Mouse (Mus musculus) midbrain, embryonic 10.5 days (tissue): ENCODE measurements around the gene Hoxa2. TPM values are rescaled to one million over a fixed set of nuclear protein-coding genes. Genes with fewer than 3 reads are reported as not detected.

Experiments used
- DNase-seq: peaks from one replicate; pipeline ENCODE4 v3.0.0-alpha.2; 2017; ENCODE audit warnings: low spot score
- H3K27ac ChIP-seq: fragments of 300-500 bp; sonication (generic); replicated peaks from 2 replicates; pipeline ENCODE4 v1.5.1; 2016; ENCODE audit warnings: mild to moderate bottlenecking
- H3K27me3 ChIP-seq: fragments of 300-500 bp; sonication (generic); 2 replicates; pipeline ENCODE4 v1.6.1; 2016; ENCODE audit warnings: low read depth, mild to moderate bottlenecking; ENCODE audit not compliant: poor library complexity, severe bottlenecking
- H3K36me3 ChIP-seq: fragments of 300-500 bp; sonication (generic); 2 replicates; pipeline ENCODE4 v1.6.1; 2016; ENCODE audit warnings: mild to moderate bottlenecking, moderate library complexity
- H3K4me1 ChIP-seq: fragments of 300-500 bp; sonication (generic); 2 replicates; pipeline ENCODE4 v1.6.1; 2016
- H3K4me3 ChIP-seq: fragments of 300-500 bp; sonication (generic); 2 replicates; pipeline ENCODE4 v1.5.1; 2016; ENCODE audit warnings: mild to moderate bottlenecking, moderate library complexity
- H3K9me3 ChIP-seq: fragments of 300-500 bp; sonication (generic); replicated peaks from 2 replicates; pipeline ENCODE4 v1.6.1; 2016; ENCODE audit warnings: mild to moderate bottlenecking
- WGBS: fragments of 180-500 bp; shearing (Covaris S2); methylation state at CpG from one replicate; pipeline ENCODE4 v1.1.7; 2016; 5-methylcytosine and 5-hydroxymethylcytosine counted together
- polyA plus RNA-seq: library from polyadenylated mRNA; unstranded; fragments of >200 nt; fragmentation: Nextera tagmentation; extraction: Ambion mirVana; gene quantifications from 2 replicates; pipeline ENCODE4 v1.2.1, GENCODE M21; 2016

The Hoxa2 gene
- polyA plus RNA-seq, 1 experiment from 2014 or later = 1.9 TPM

GRCm38 (mm10) chr6:52172501-52172900, 7.9 kb upstream of the Hoxa2 start:
- Histone ChIP-seq H3K4me3 (peak overlapping the region; percentile 35), H3K9me3 (no peaks in the 10 kb centered on the region), H3K4me1 (peaks cover 18% of the 10 kb centered on the region), H3K36me3 (no peaks in the 10 kb centered on the region), H3K27me3 (peaks cover 100% of the 10 kb centered on the region), H3K27ac (no peak overlapping the region)
- WGBS = under 1% methylated on average over 35 of the region's 35 CpGs
- peak; percentile 81 for DNase-seq

- Histone ChIP-seq H3K36me3 (no peaks in the 10 kb centered on the region), H3K27me3 (peaks cover 100% of the 10 kb centered on the region), H3K9me3 (no peaks in the 10 kb centered on the region), H3K27ac (no peak overlapping the region), H3K4me3 (peak overlapping the region; percentile 35), H3K4me1 (peaks cover 18% of the 10 kb centered on the region)
- WGBS = 7% methylated on average over 7 of the region's 7 CpGs
- DNase-seq = no peak
Measured at GRCm38 (mm10) chr6:52171938-52172337, 7.3 kb upstream of the Hoxa2 start.

GRCm38 (mm10) chr6:52171331-52171730, 6.7 kb upstream of the Hoxa2 start:
- Histone ChIP-seq H3K9me3 (no peaks in the 10 kb centered on the region), H3K4me3 (no peak overlapping the region), H3K36me3 (no peaks in the 10 kb centered on the region), H3K4me1 (peaks cover 18% of the 10 kb centered on the region), H3K27me3 (peaks cover 100% of the 10 kb centered on the region), H3K27ac (no peak overlapping the region)
- no peak for DNase-seq
- 0% methylated on average over 4 of the region's 4 CpGs for WGBS

- Histone ChIP-seq H3K9me3 (no peaks in the 10 kb centered on the region), H3K27me3 (peaks cover 100% of the 10 kb centered on the region), H3K4me1 (peaks cover 16% of the 10 kb centered on the region), H3K4me3 (no peak overlapping the region), H3K36me3 (no peaks in the 10 kb centered on the region), H3K27ac (no peak overlapping the region)
- DNase-seq = no peak
- 8% methylated on average over 5 of the region's 5 CpGs for WGBS
Measured at GRCm38 (mm10) chr6:52170898-52171223, 6.2 kb upstream of the Hoxa2 start.

- WGBS = under 1% methylated on average over 40 of the region's 40 CpGs
- no peak for DNase-seq
- Histone ChIP-seq H3K27ac (no peak overlapping the region), H3K4me1 (peaks cover 11% of the 10 kb centered on the region), H3K9me3 (no peaks in the 10 kb centered on the region), H3K27me3 (peaks cover 100% of the 10 kb centered on the region), H3K4me3 (no peak overlapping the region), H3K36me3 (no peaks in the 10 kb centered on the region)
Measured at GRCm38 (mm10) chr6:52170166-52170897, 5.7 kb upstream of the Hoxa2 start.

- H3K36me3 ChIP-seq = no peaks in the 10 kb centered on the region
- H3K27me3 ChIP-seq = peaks cover 100% of the 10 kb centered on the region
- H3K9me3 ChIP-seq = no peaks in the 10 kb centered on the region
- peaks cover 9% of the 10 kb centered on the region for H3K4me1 ChIP-seq
- no peak overlapping the region for H3K27ac ChIP-seq
- no peak for DNase-seq
- H3K4me3 ChIP-seq = no peak overlapping the region
- 3% methylated on average over 16 of the region's 16 CpGs for WGBS
Measured at GRCm38 (mm10) chr6:52169499-52170165, 5.0 kb upstream of the Hoxa2 start.

- H3K27ac ChIP-seq = no peak overlapping the region
Measured at GRCm38 (mm10) chr6:52168191-52169055, 3.8 kb upstream of the Hoxa2 start.

GRCm38 (mm10) chr6:52167736-52168161, 3.1 kb upstream of the Hoxa2 start:
- Histone ChIP-seq H3K36me3 (no peaks in the 10 kb centered on the region), H3K4me3 (no peak overlapping the region), H3K27me3 (peaks cover 100% of the 10 kb centered on the region), H3K27ac (no peak overlapping the region), H3K4me1 (peaks cover 11% of the 10 kb centered on the region), H3K9me3 (no peaks in the 10 kb centered on the region)
- WGBS = 1% methylated on average over 14 of the region's 14 CpGs
- DNase-seq = peak; percentile 44

More at GRCm38 (mm10) chr6:52168191-52169055, 3.8 kb upstream of the Hoxa2 start:
- DNase-seq = peak; percentile 59
- Histone ChIP-seq H3K27me3 (peaks cover 100% of the 10 kb centered on the region), H3K9me3 (no peaks in the 10 kb centered on the region), H3K4me1 (peaks cover 13% of the 10 kb centered on the region), H3K4me3 (no peak overlapping the region), H3K36me3 (no peaks in the 10 kb centered on the region)
- WGBS = under 1% methylated on average over 42 of the region's 42 CpGs

GRCm38 (mm10) chr6:52167176-52167575, 2.5 kb upstream of the Hoxa2 start:
- WGBS = 8% methylated on average over 1 of the region's 1 CpGs
- peaks cover 5% of the 10 kb centered on the region for H3K4me1 ChIP-seq
- no peaks in the 10 kb centered on the region for H3K36me3 ChIP-seq
- H3K27ac ChIP-seq = no peak overlapping the region
- no peaks in the 10 kb centered on the region for H3K9me3 ChIP-seq
- H3K27me3 ChIP-seq = peaks cover 100% of the 10 kb centered on the region
- DNase-seq = no peak
- no peak overlapping the region for H3K4me3 ChIP-seq

- 5% methylated on average over 4 of the region's 4 CpGs for WGBS
- DNase-seq = peak; percentile 38
- Histone ChIP-seq H3K27ac (no peak overlapping the region), H3K9me3 (no peaks in the 10 kb centered on the region), H3K27me3 (peaks cover 100% of the 10 kb centered on the region), H3K4me3 (no peak overlapping the region), H3K4me1 (peaks cover 3% of the 10 kb centered on the region; the same call in 1 of the 2 replicates), H3K36me3 (no peaks in the 10 kb centered on the region)
Measured at GRCm38 (mm10) chr6:52166431-52167077, 1.9 kb upstream of the Hoxa2 start.

- DNase-seq = peak; percentile 62
- no peaks in the 10 kb centered on the region for H3K36me3 ChIP-seq
- H3K9me3 ChIP-seq = no peaks in the 10 kb centered on the region
- no peak overlapping the region for H3K27ac ChIP-seq
- peaks cover 5% of the 10 kb centered on the region for H3K4me1 ChIP-seq
- no peak overlapping the region for H3K4me3 ChIP-seq
- WGBS = under 1% methylated on average over 28 of the region's 28 CpGs
- peaks cover 100% of the 10 kb centered on the region for H3K27me3 ChIP-seq
Measured at GRCm38 (mm10) chr6:52165441-52166370, 1.1 kb upstream of the Hoxa2 start.
